Mouse (Mus musculus): ENCODE data around the gene D630003M21Rik. TPM values are rescaled to one million over a fixed set of nuclear protein-coding genes. Genes with fewer than 3 reads are reported as not detected.

The D630003M21Rik gene
- polyA plus RNA-seq, 1 experiment from 2014 or later = 17.4 TPM

- no peaks in the 10 kb centered on the region for H3K27me3 ChIP-seq
- no peak overlapping the region for H3K4me3 ChIP-seq
- H3K36me3 ChIP-seq = peaks cover 49% of the 10 kb centered on the region
- no peaks in the 10 kb centered on the region for H3K9me3 ChIP-seq
- ATAC-seq (ENCODE audit: low FRiP score, low read depth) = no peak
- 26% methylated on average over 10 of the region's 10 CpGs for WGBS
- H3K27ac ChIP-seq = no peak overlapping the region; the same call in 1 of the 2 replicates
- peaks cover 48% of the 10 kb centered on the region for H3K4me1 ChIP-seq
- H3K9ac ChIP-seq = peak overlapping the region; percentile 50
- H3K4me2 ChIP-seq (replicated peaks) = peak overlapping the region; percentile 41
Observed at GRCm38 (mm10) chr2:158210958-158211357, 18.1 kb downstream of the D630003M21Rik start.

GRCm38 (mm10) chr2:158210503-158210902, 18.5 kb downstream of the D630003M21Rik start:
- H3K9me3 ChIP-seq = no peaks in the 10 kb centered on the region
- H3K9ac ChIP-seq = no peak overlapping the region; the same call in 1 of the 2 replicates
- 0 out of 2 replicates have a peak overlapping the region, but pooled peaks have one; percentile 41 for H3K4me2 ChIP-seq (replicated peaks)
- no peak overlapping the region for H3K4me3 ChIP-seq
- 51% methylated on average over 4 of the region's 4 CpGs for WGBS
- peaks cover 45% of the 10 kb centered on the region for H3K36me3 ChIP-seq
- no peak overlapping the region; the same call in 1 of the 2 replicates for H3K27ac ChIP-seq
- no peak for ATAC-seq (ENCODE audit: low FRiP score, low read depth)
- H3K4me1 ChIP-seq = peaks cover 45% of the 10 kb centered on the region
- no peaks in the 10 kb centered on the region for H3K27me3 ChIP-seq

- Histone ChIP-seq H3K9ac (no peak overlapping the region), H3K27me3 (no peaks in the 10 kb centered on the region), H3K9me3 (no peaks in the 10 kb centered on the region), H3K4me2 (replicated peaks) (no peak overlapping the region), H3K36me3 (peaks cover 37% of the 10 kb centered on the region), H3K4me1 (peaks cover 38% of the 10 kb centered on the region), H3K4me3 (no peak overlapping the region), H3K27ac (no peak overlapping the region)
- WGBS = 54% methylated on average over 9 of the region's 9 CpGs
- ATAC-seq (ENCODE audit: low FRiP score, low read depth) = no peak
Observed at GRCm38 (mm10) chr2:158209776-158210175, 19.2 kb downstream of the D630003M21Rik start.

- Histone ChIP-seq H3K4me3 (no peak overlapping the region), H3K27me3 (no peaks in the 10 kb centered on the region), H3K9me3 (no peaks in the 10 kb centered on the region), H3K9ac (no peak overlapping the region), H3K4me1 (peaks cover 37% of the 10 kb centered on the region), H3K36me3 (peaks cover 22% of the 10 kb centered on the region), H3K4me2 (replicated peaks) (no peak overlapping the region), H3K27ac (no peak overlapping the region)
- WGBS = 8% methylated on average over 12 of the region's 12 CpGs
- ATAC-seq (ENCODE audit: low FRiP score, low read depth) = peak; percentile 10; the same call in 1 of the 2 replicates
Observed at GRCm38 (mm10) chr2:158207848-158208247, 21.2 kb downstream of the D630003M21Rik start.

GRCm38 (mm10) chr2:158204114-158204513, 24.9 kb downstream of the D630003M21Rik start:
- Histone ChIP-seq H3K27ac (no peak overlapping the region), H3K9ac (no peak overlapping the region), H3K4me1 (peaks cover 7% of the 10 kb centered on the region; the same call in 1 of the 2 replicates), H3K9me3 (no peaks in the 10 kb centered on the region), H3K27me3 (no peaks in the 10 kb centered on the region), H3K4me3 (no peak overlapping the region), H3K4me2 (replicated peaks) (no peak overlapping the region), H3K36me3 (peaks cover 55% of the 10 kb centered on the region)
- ATAC-seq (ENCODE audit: low FRiP score, low read depth) = no peak
- WGBS = 10% methylated on average over 7 of the region's 7 CpGs

GRCm38 (mm10) chr2:158203686-158204085, 25.3 kb downstream of the D630003M21Rik start:
- 86% methylated on average over 4 of the region's 4 CpGs for WGBS
- Histone ChIP-seq H3K9me3 (no peaks in the 10 kb centered on the region), H3K4me2 (replicated peaks) (no peak overlapping the region), H3K27ac (no peak overlapping the region), H3K9ac (no peak overlapping the region), H3K4me1 (peaks cover 7% of the 10 kb centered on the region; the same call in 1 of the 2 replicates), H3K27me3 (no peaks in the 10 kb centered on the region), H3K36me3 (peaks cover 56% of the 10 kb centered on the region), H3K4me3 (no peak overlapping the region)
- ATAC-seq (ENCODE audit: low FRiP score, low read depth) = no peak

- Histone ChIP-seq H3K9me3 (no peaks in the 10 kb centered on the region), H3K36me3 (peaks cover 75% of the 10 kb centered on the region), H3K4me2 (replicated peaks) (no peak overlapping the region), H3K9ac (no peak overlapping the region), H3K27ac (no peak overlapping the region), H3K4me1 (no peaks in the 10 kb centered on the region), H3K27me3 (no peaks in the 10 kb centered on the region), H3K4me3 (no peak overlapping the region)
- ATAC-seq (ENCODE audit: low FRiP score, low read depth) = no peak
- WGBS = 63% methylated on average over 3 of the region's 3 CpGs
Observed at GRCm38 (mm10) chr2:158199281-158199680, 29.7 kb downstream of the D630003M21Rik start.

GRCm38 (mm10) chr2:158198861-158199260, 30.2 kb downstream of the D630003M21Rik start:
- Histone ChIP-seq H3K27ac (no peak overlapping the region), H3K9ac (no peak overlapping the region), H3K4me1 (peaks cover 4% of the 10 kb centered on the region), H3K4me2 (replicated peaks) (no peak overlapping the region), H3K36me3 (peaks cover 75% of the 10 kb centered on the region), H3K27me3 (no peaks in the 10 kb centered on the region), H3K9me3 (no peaks in the 10 kb centered on the region), H3K4me3 (no peak overlapping the region)
- WGBS = 91% methylated on average over 6 of the region's 6 CpGs
- ATAC-seq (ENCODE audit: low FRiP score, low read depth) = no peak

- ATAC-seq (ENCODE audit: low FRiP score, low read depth) = no peak
- Histone ChIP-seq H3K4me1 (peaks cover 13% of the 10 kb centered on the region), H3K27me3 (no peaks in the 10 kb centered on the region), H3K4me2 (replicated peaks) (no peak overlapping the region), H3K9ac (no peak overlapping the region), H3K4me3 (no peak overlapping the region), H3K27ac (no peak overlapping the region), H3K9me3 (no peaks in the 10 kb centered on the region), H3K36me3 (peaks cover 73% of the 10 kb centered on the region)
- 70% methylated on average over 5 of the region's 5 CpGs for WGBS
Observed at GRCm38 (mm10) chr2:158197971-158198370, 31.1 kb downstream of the D630003M21Rik start.

GRCm38 (mm10) chr2:158194945-158195640, 33.9 kb downstream of the D630003M21Rik start:
- Histone ChIP-seq H3K4me2 (replicated peaks) (no peak overlapping the region), H3K9ac (no peak overlapping the region), H3K4me1 (peaks cover 13% of the 10 kb centered on the region), H3K27ac (no peak overlapping the region), H3K36me3 (peaks cover 45% of the 10 kb centered on the region), H3K9me3 (no peaks in the 10 kb centered on the region), H3K4me3 (no peak overlapping the region), H3K27me3 (no peaks in the 10 kb centered on the region)
- no peak for ATAC-seq (ENCODE audit: low FRiP score, low read depth)
- 19% methylated on average over 10 of the region's 10 CpGs for WGBS

- no peaks in the 10 kb centered on the region for H3K9me3 ChIP-seq
- H3K27me3 ChIP-seq = no peaks in the 10 kb centered on the region
- 36% methylated on average over 10 of the region's 10 CpGs for WGBS
- no peak overlapping the region for H3K4me3 ChIP-seq
- no peak overlapping the region for H3K4me2 ChIP-seq (replicated peaks)
- H3K36me3 ChIP-seq = peaks cover 31% of the 10 kb centered on the region
- no peak for ATAC-seq (ENCODE audit: low FRiP score, low read depth)
- H3K27ac ChIP-seq = no peak overlapping the region
- peaks cover 13% of the 10 kb centered on the region for H3K4me1 ChIP-seq
- H3K9ac ChIP-seq = no peak overlapping the region
Observed at GRCm38 (mm10) chr2:158193611-158194336, 35.2 kb downstream of the D630003M21Rik start.

- no peak overlapping the region for H3K27ac ChIP-seq
- no peak overlapping the region for H3K4me2 ChIP-seq (replicated peaks)
- 68% methylated on average over 7 of the region's 7 CpGs for WGBS
- peaks cover 23% of the 10 kb centered on the region for H3K4me1 ChIP-seq
- no peak overlapping the region for H3K4me3 ChIP-seq
- no peaks in the 10 kb centered on the region for H3K27me3 ChIP-seq
- no peak overlapping the region for H3K9ac ChIP-seq
- H3K36me3 ChIP-seq = peaks cover 5% of the 10 kb centered on the region
- H3K9me3 ChIP-seq = no peaks in the 10 kb centered on the region
- no peak for ATAC-seq (ENCODE audit: low FRiP score, low read depth)
Observed at GRCm38 (mm10) chr2:158191098-158191497, 37.9 kb downstream of the D630003M21Rik start.

Measured in limb, embryonic 13.5 days (tissue).